Mouse (Mus musculus) intestine, embryonic 15.5 days (tissue): ENCODE measurements around the gene Hist1h2af. TPM values are rescaled to one million over a fixed set of nuclear protein-coding genes. Genes with fewer than 3 reads are reported as not detected.
"Not testable (repeated sequence)": the region's sequence is repeated elsewhere in the genome, so short reads cannot be mapped to it uniquely, and the experiment has no call there.

ENCODE experiments used
- ATAC-seq: fragments of 200-750 bp; cut with Nextera tagmentation; 2 replicates; pipeline ENCODE4 v1.8.0; 2017; ENCODE audit warnings: moderate TSS enrichment, moderate library complexity
- H3K27ac ChIP-seq: fragments of 300-500 bp; sonication (generic); 2 replicates; pipeline ENCODE4 v1.5.1; 2015; ENCODE audit warnings: mild to moderate bottlenecking, inconsistent platforms
- H3K27me3 ChIP-seq: fragments of 300-500 bp; sonication (generic); replicated peaks from 2 replicates; pipeline ENCODE4 v1.6.1; 2015; ENCODE audit warnings: inconsistent platforms
- H3K36me3 ChIP-seq: fragments of 300-500 bp; sonication (generic); 2 replicates; pipeline ENCODE4 v1.6.1; 2015; ENCODE audit warnings: inconsistent platforms
- H3K4me1 ChIP-seq: fragments of 300-500 bp; sonication (generic); replicated peaks from 2 replicates; pipeline ENCODE4 v1.6.1; 2015; ENCODE audit warnings: inconsistent platforms
- H3K4me2 ChIP-seq: fragments of 300-500 bp; sonication (generic); replicated peaks from 2 replicates; pipeline ENCODE4 v1.6.1; 2015; ENCODE audit warnings: mild to moderate bottlenecking, inconsistent platforms
- H3K4me3 ChIP-seq: fragments of 300-500 bp; sonication (generic); replicated peaks from 2 replicates; pipeline ENCODE4 v1.5.1; 2015; ENCODE audit warnings: inconsistent platforms
- H3K9ac ChIP-seq: fragments of 300-500 bp; sonication (generic); 2 replicates; pipeline ENCODE4 v1.6.1; 2015; ENCODE audit warnings: inconsistent platforms
- H3K9me3 ChIP-seq: fragments of 300-500 bp; sonication (generic); 2 replicates; pipeline ENCODE4 v1.6.1; 2016; ENCODE audit warnings: inconsistent platforms
- WGBS: fragments of 180-500 bp; shearing (Covaris S2); methylation state at CpG from one replicate; pipeline ENCODE4 v1.1.7; 2015; 5-methylcytosine and 5-hydroxymethylcytosine counted together
- polyA plus RNA-seq: library from polyadenylated mRNA; unstranded; fragments of >200 nt; fragmentation: Nextera tagmentation; extraction: Ambion mirVana; gene quantifications from 2 replicates; pipeline ENCODE4 v1.2.1, GENCODE M21; 2015

Gene Hist1h2af
- polyA plus RNA-seq, 1 experiment from 2014 or later, result not detected

GRCm38 (mm10) chr13:23571504-23572217, 38.0 kb downstream of the Hist1h2af start:
- WGBS, result under 1% methylated on average over 18 of the region's 34 CpGs

GRCm38 (mm10) chr13:23572218-23573033, 38.7 kb downstream of the Hist1h2af start:
- Histone ChIP-seq H3K4me3 (peak overlapping the region; percentile 42), H3K4me2 (peak overlapping the region; percentile 66), H3K9ac (peak overlapping the region; percentile 56), H3K27ac (peak overlapping the region; percentile 93), H3K36me3 (no peaks in the 10 kb centered on the region), H3K4me1 (0 out of 2 replicates have a peak, but pooled peaks cover 3% of the 10 kb centered on the region), H3K27me3 (no peaks in the 10 kb centered on the region), H3K9me3 (no peaks in the 10 kb centered on the region)
- 27% methylated on average over 2 of the region's 2 CpGs for WGBS
- ATAC-seq, result no peak

More at GRCm38 (mm10) chr13:23571504-23572217, 38.0 kb downstream of the Hist1h2af start:
- not testable (repeated sequence) for H3K4me1 ChIP-seq, H3K9me3 ChIP-seq, H3K27me3 ChIP-seq, H3K36me3 ChIP-seq, ATAC-seq
- H3K4me3 ChIP-seq, result peak overlapping the region; percentile 42
- peak overlapping the region; percentile 66 for H3K4me2 ChIP-seq
- peak overlapping the region; percentile 93 for H3K27ac ChIP-seq
- peak overlapping the region; percentile 56 for H3K9ac ChIP-seq

DNA sequence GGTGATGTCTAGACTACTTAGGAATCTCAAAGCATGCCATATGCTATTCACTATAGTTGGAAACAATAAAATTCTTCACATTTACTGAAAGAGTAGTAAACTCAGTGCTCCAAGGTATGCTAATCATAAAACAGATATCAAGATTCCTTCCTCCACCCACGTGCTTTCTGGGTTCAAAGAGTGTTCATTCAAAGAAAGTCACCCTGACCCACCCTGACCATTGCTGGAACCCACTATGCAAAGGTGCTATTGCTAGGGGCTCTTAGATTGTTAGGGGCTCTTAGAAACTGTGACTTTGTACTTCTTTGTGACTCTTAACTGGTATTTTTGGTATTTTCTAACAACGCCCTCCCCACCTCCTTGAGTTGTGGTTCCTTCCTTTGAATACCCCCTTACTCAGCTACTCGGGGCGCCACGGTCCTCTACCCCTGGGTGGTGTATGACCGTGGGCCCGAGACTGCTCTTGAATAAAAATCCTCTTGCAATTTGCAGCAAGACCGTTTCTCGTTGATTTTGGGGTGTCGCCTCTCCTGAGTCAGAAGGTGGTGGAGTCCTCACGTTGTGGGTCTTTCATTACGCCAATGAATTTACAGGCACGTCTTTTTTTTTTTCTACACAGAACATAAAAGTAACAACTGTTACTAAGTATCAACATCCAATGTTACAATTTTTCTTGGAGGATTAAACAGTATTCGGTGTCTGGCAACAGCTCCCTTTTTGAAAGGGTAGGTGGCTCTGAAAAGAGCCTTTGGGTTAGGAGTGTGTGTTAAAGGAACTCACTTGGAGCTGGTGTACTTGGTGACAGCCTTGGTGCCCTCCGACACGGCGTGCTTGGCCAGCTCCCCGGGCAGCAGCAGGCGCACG, 39.6 kb downstream of the Hist1h2af start:
- not testable (repeated sequence) for H3K4me1 ChIP-seq, ATAC-seq, H3K36me3 ChIP-seq, H3K27me3 ChIP-seq, H3K9me3 ChIP-seq
- Histone ChIP-seq H3K4me3 (peak overlapping the region; percentile 42), H3K4me2 (peak overlapping the region; percentile 66), H3K9ac (peak overlapping the region; percentile 56), H3K27ac (peak overlapping the region; percentile 93)
- WGBS, result 8% methylated on average over 20 of the region's 20 CpGs

DNA sequence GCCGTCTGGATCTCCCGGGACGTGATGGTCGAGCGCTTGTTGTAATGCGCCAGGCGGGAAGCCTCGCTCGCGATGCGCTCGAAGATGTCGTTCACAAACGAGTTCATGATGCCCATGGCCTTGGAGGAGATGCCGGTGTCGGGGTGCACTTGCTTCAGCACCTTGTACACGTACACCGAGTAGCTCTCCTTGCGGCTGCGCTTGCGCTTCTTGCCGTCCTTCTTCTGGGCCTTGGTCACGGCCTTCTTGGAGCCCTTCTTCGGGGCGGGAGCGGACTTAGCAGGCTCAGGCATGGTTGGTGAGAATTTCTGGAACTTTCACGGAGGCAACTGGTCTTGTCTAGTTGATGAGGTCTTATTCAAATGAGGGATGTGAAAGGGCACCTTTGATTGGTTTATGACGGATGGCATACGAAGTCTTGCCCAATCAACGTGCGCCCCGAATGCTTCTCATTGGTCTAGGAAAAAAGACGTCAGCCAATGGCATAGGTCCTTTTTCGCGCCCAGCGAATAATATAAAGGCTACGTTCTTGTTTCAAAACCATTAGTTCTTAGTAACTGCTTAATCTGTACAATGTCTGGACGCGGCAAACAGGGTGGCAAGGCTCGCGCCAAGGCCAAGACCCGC, 40.3 kb downstream of the Hist1h2af start, which contains the start of the genes Hist1h2bf and Hist1h2ad:
TSS of gene Hist1h2bf (minus strand) at position 299 of the 627 bp plus-strand sequence.
TSS of gene Hist1h2ad (plus strand) at position 484 of the 627 bp plus-strand sequence.
- not testable (repeated sequence) for H3K4me1 ChIP-seq, H3K9me3 ChIP-seq, H3K36me3 ChIP-seq, H3K27me3 ChIP-seq
- WGBS, result under 1% methylated on average over 36 of the region's 42 CpGs
- peak within 1 kb of the TSS; percentile 42 for H3K4me3 ChIP-seq
- H3K27ac ChIP-seq, result peak within 1 kb of the TSS; percentile 93
- peak within 1 kb of the TSS; percentile 66 for H3K4me2 ChIP-seq
- H3K9ac ChIP-seq, result peak within 1 kb of the TSS; percentile 56
- peak; percentile 89 for ATAC-seq

GRCm38 (mm10) chr13:23574546-23575170, 41.0 kb downstream of the Hist1h2af start:
- 2% methylated on average over 12 of the region's 39 CpGs for WGBS
- H3K36me3 ChIP-seq, H3K4me1 ChIP-seq, H3K4me3 ChIP-seq, H3K27me3 ChIP-seq, H3K9me3 ChIP-seq, ATAC-seq: not testable (repeated sequence)
- Histone ChIP-seq H3K4me2 (peak overlapping the region; percentile 52), H3K9ac (0 out of 2 replicates have a peak overlapping the region, but pooled peaks have one; percentile 41), H3K27ac (peak overlapping the region; percentile 81; the same call in 1 of the 2 replicates)

- no peaks in the 10 kb centered on the region for H3K36me3 ChIP-seq
- H3K27me3 ChIP-seq, result no peaks in the 10 kb centered on the region
- WGBS, result under 1% methylated on average over 18 of the region's 18 CpGs
- H3K9ac ChIP-seq, result peak within 1 kb of the TSS; percentile 65
- H3K4me1 ChIP-seq, result no peaks in the 10 kb centered on the region
- peak within 1 kb of the TSS; percentile 84 for H3K27ac ChIP-seq
- peak; percentile 61 for ATAC-seq
- H3K4me3 ChIP-seq, result peak within 1 kb of the TSS; percentile 42
- peak within 1 kb of the TSS; percentile 69 for H3K4me2 ChIP-seq
- H3K9me3 ChIP-seq, result no peaks in the 10 kb centered on the region
Measured at GRCm38 (mm10) chr13:23575271-23575851, 41.7 kb downstream of the Hist1h2af start, which contains the start of gene Hist1h3d. Gene Hist1h3d (plus strand): TSS chr13:23575763.

- Histone ChIP-seq H3K9ac (peak overlapping the region; percentile 65), H3K4me3 (peak overlapping the region; percentile 42), H3K27ac (peak overlapping the region; percentile 84), H3K4me2 (peak overlapping the region; percentile 69)
- not testable (repeated sequence) for H3K36me3 ChIP-seq, ATAC-seq, H3K27me3 ChIP-seq, H3K9me3 ChIP-seq, H3K4me1 ChIP-seq
- WGBS, result 0% methylated on average over 20 of the region's 40 CpGs
Measured at GRCm38 (mm10) chr13:23575864-23576313, 42.2 kb downstream of the Hist1h2af start.

DNA sequence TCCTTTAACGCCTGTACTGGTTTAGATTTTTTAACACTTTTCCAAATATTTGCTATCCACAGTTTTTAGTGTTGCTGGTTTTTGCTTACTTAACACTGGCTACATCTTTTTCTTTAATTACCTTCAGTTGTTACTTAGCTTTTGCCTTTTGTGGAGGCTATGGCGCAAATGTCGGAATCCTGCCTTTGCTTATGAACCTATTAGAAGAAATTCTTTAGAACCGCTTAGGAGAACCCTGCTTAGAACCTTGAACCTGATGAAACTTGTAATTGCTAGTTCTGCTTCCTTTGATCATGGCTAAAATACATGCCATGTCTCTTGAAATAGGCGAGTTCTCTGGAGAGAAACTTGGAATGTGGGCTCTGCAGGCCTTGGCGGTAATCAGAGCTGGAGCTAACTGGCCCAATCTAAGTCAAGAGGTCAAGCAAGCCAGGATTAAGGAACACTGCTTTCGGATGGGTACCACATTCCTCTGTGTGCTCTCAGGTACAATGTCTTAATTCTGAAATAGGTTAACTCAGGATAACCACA, 42.7 kb downstream of the Hist1h2af start:
- peak overlapping the region; percentile 84 for H3K27ac ChIP-seq
- no peaks in the 10 kb centered on the region for H3K36me3 ChIP-seq
- H3K9ac ChIP-seq, result peak overlapping the region; percentile 65
- no peaks in the 10 kb centered on the region for H3K9me3 ChIP-seq
- 8% methylated on average over 7 of the region's 7 CpGs for WGBS
- no peaks in the 10 kb centered on the region for H3K27me3 ChIP-seq
- peak overlapping the region; percentile 42 for H3K4me3 ChIP-seq
- ATAC-seq, result no peak
- H3K4me2 ChIP-seq, result peak overlapping the region; percentile 69
- no peaks in the 10 kb centered on the region for H3K4me1 ChIP-seq

GRCm38 (mm10) chr13:23576906-23577639, 43.4 kb downstream of the Hist1h2af start:
- 31% methylated on average over 6 of the region's 6 CpGs for WGBS
- Histone ChIP-seq H3K27me3 (no peaks in the 10 kb centered on the region), H3K27ac (peak overlapping the region; percentile 84), H3K9ac (peak overlapping the region; percentile 65; the same call in 1 of the 2 replicates), H3K4me3 (peak overlapping the region; percentile 42), H3K36me3 (no peaks in the 10 kb centered on the region), H3K4me2 (peak overlapping the region; percentile 69), H3K9me3 (no peaks in the 10 kb centered on the region), H3K4me1 (0 out of 2 replicates have a peak, but pooled peaks cover 3% of the 10 kb centered on the region)
- no peak for ATAC-seq

GRCm38 (mm10) chr13:23577835-23578234, 44.1 kb downstream of the Hist1h2af start:
- ATAC-seq, result no peak
- no peak overlapping the region for H3K9ac ChIP-seq
- no peak overlapping the region for H3K27ac ChIP-seq
- H3K36me3 ChIP-seq, result no peaks in the 10 kb centered on the region
- H3K4me1 ChIP-seq, result peaks cover 6% of the 10 kb centered on the region; the same call in 1 of the 2 replicates
- H3K27me3 ChIP-seq, result no peaks in the 10 kb centered on the region
- H3K4me3 ChIP-seq, result no peak overlapping the region
- no peaks in the 10 kb centered on the region for H3K9me3 ChIP-seq
- no peak overlapping the region for H3K4me2 ChIP-seq
- 92% methylated on average over 1 of the region's 1 CpGs for WGBS
